Mouse (Mus musculus): ENCODE measurements at regions not wholly inside any gene's neighbourhood (a gene's known extent, or its start where the extent isn't known, plus 50 kb on each side); places are given as distances from the start of the nearest gene placed in this dataset.

DNA sequence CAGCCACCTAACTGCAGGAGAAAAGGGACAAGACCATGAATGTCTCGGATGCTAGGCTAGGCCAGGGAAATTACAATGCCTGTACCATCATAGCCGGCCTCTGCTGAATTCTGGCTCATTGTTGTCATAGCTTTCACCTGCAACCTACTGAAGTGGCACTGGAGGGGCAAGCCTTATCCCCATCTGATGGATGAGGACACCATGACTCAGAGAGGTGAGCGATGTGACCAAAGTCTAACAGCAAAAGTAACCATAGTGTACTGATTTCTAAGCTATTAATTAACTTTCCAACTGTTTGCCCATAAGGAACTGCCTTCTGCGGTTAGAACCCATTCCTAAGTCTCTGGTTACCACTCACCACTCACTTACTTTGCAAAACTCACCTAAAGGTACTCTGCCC lies 536.6 kb upstream of the Klf4 start:
- TF ChIP-seq CTCF (conservative IDR thresholded peaks at IDR 0.05; ENCODE audit: low read length) = no peak
- TF ChIP-seq POU5F1 (IDR thresholded peaks at IDR 0.05; ENCODE audit: borderline replicate concordance, low read length) = no peak

Measured in E14TG2a.4 (cell line).